Mouse (Mus musculus): ENCODE measurements at regions not wholly inside any gene's neighbourhood (a gene's known extent, or its start where the extent isn't known, plus 50 kb on each side); places are given as distances from the start of the nearest gene placed in this dataset.

- H3K4me3 ChIP-seq (ENCODE audit: low read depth, low read length), result no peak overlapping the region
- ATAC-seq (ENCODE audit: insufficient read depth, low FRiP score, low TSS enrichment) (no peak), DNase-seq (ENCODE audit: low spot score) (no peak)
These were observed 90.1 kb upstream of the Tex13c2 start for GRCm38 (mm10) chrX:42399343-42399742.

GRCm38 (mm10) chrX:42401091-42401490 is 88.4 kb upstream of the Tex13c2 start:
- 83% methylated on average over 1 of the region's 1 CpGs for WGBS
- Histone ChIP-seq H3K4me3 (ENCODE audit: low read depth, low read length) (no peak overlapping the region), H3K36me3 (ENCODE audit: control insufficient read depth, insufficient read depth, low read length) (no peaks in the 10 kb centered on the region), H3K27ac (ENCODE audit: low read depth, low read length) (no peak overlapping the region), H3K4me2 (ENCODE audit: low read depth) (no peak overlapping the region), H3K4me1 (ENCODE audit: control insufficient read depth, insufficient read depth, low read length) (no peaks in the 10 kb centered on the region), H3K27me3 (ENCODE audit: control insufficient read depth, insufficient read depth, low read length) (no peaks in the 10 kb centered on the region), H3K9me3 (ENCODE audit: control insufficient read depth, low read length) (no peaks in the 10 kb centered on the region), H3K9ac (ENCODE audit: low read length) (no peak overlapping the region)
- DNase-seq (ENCODE audit: low spot score) (no peak), ATAC-seq (ENCODE audit: insufficient read depth, low FRiP score, low TSS enrichment) (no peak)

More at GRCm38 (mm10) chrX:42399343-42399742, 90.1 kb upstream of the Tex13c2 start:
- Histone ChIP-seq H3K27ac (ENCODE audit: low read depth, low read length) (no peak overlapping the region), H3K27me3 (ENCODE audit: control insufficient read depth, insufficient read depth, low read length) (no peaks in the 10 kb centered on the region), H3K4me2 (ENCODE audit: low read depth) (no peak overlapping the region), H3K36me3 (ENCODE audit: control insufficient read depth, insufficient read depth, low read length) (no peaks in the 10 kb centered on the region), H3K4me1 (ENCODE audit: control insufficient read depth, insufficient read depth, low read length) (no peaks in the 10 kb centered on the region), H3K9me3 (ENCODE audit: control insufficient read depth, low read length) (no peaks in the 10 kb centered on the region), H3K9ac (ENCODE audit: low read length) (no peak overlapping the region)

- Histone ChIP-seq H3K4me1 (ENCODE audit: control insufficient read depth, insufficient read depth, low read length) (no peaks in the 10 kb centered on the region), H3K9ac (ENCODE audit: low read length) (no peak overlapping the region), H3K27me3 (ENCODE audit: control insufficient read depth, insufficient read depth, low read length) (no peaks in the 10 kb centered on the region), H3K27ac (ENCODE audit: low read depth, low read length) (no peak overlapping the region), H3K36me3 (ENCODE audit: control insufficient read depth, insufficient read depth, low read length) (no peaks in the 10 kb centered on the region), H3K9me3 (ENCODE audit: control insufficient read depth, low read length) (no peaks in the 10 kb centered on the region), H3K4me2 (ENCODE audit: low read depth) (no peak overlapping the region), H3K4me3 (ENCODE audit: low read depth, low read length) (no peak overlapping the region)
- ATAC-seq (ENCODE audit: insufficient read depth, low FRiP score, low TSS enrichment), result no peak
- DNase-seq (ENCODE audit: low spot score), result no peak
- WGBS, result 63% methylated on average over 7 of the region's 7 CpGs
These were observed 87.7 kb upstream of the Tex13c2 start for GRCm38 (mm10) chrX:42401564-42402334.

- Histone ChIP-seq H3K4me2 (ENCODE audit: low read depth) (no peak overlapping the region), H3K27me3 (ENCODE audit: control insufficient read depth, insufficient read depth, low read length) (no peaks in the 10 kb centered on the region), H3K27ac (ENCODE audit: low read depth, low read length) (no peak overlapping the region), H3K9me3 (ENCODE audit: control insufficient read depth, low read length) (no peaks in the 10 kb centered on the region), H3K36me3 (ENCODE audit: control insufficient read depth, insufficient read depth, low read length) (no peaks in the 10 kb centered on the region), H3K9ac (ENCODE audit: low read length) (no peak overlapping the region), H3K4me1 (ENCODE audit: control insufficient read depth, insufficient read depth, low read length) (no peaks in the 10 kb centered on the region), H3K4me3 (ENCODE audit: low read depth, low read length) (no peak overlapping the region)
- 64% methylated on average over 4 of the region's 4 CpGs for WGBS
- no peak for ATAC-seq (ENCODE audit: insufficient read depth, low FRiP score, low TSS enrichment)
- no peak for DNase-seq (ENCODE audit: low spot score)
These were observed 87.2 kb upstream of the Tex13c2 start for GRCm38 (mm10) chrX:42402335-42402605.

- peak; percentile 76 for ATAC-seq (ENCODE audit: insufficient read depth, low FRiP score, low TSS enrichment)
These were observed 57.4 kb upstream of the Tex13c2 start for GRCm38 (mm10) chrX:42431851-42432635.

More at GRCm38 (mm10) chrX:42431851-42432635, 57.4 kb upstream of the Tex13c2 start:
- Histone ChIP-seq H3K27me3 (ENCODE audit: control insufficient read depth, insufficient read depth, low read length) (no peaks in the 10 kb centered on the region), H3K9ac (ENCODE audit: low read length) (no peak overlapping the region), H3K36me3 (ENCODE audit: control insufficient read depth, insufficient read depth, low read length) (no peaks in the 10 kb centered on the region), H3K4me3 (ENCODE audit: low read depth, low read length) (no peak overlapping the region), H3K4me2 (ENCODE audit: low read depth) (no peak overlapping the region), H3K27ac (ENCODE audit: low read depth, low read length) (no peak overlapping the region), H3K9me3 (ENCODE audit: control insufficient read depth, low read length) (no peaks in the 10 kb centered on the region), H3K4me1 (ENCODE audit: control insufficient read depth, insufficient read depth, low read length) (no peaks in the 10 kb centered on the region)
- WGBS, result 19% methylated on average over 7 of the region's 7 CpGs
- DNase-seq (ENCODE audit: low spot score), result peak; percentile 37
